Mouse (Mus musculus) kidney, embryonic 14.5 days (tissue): ENCODE measurements around the gene Trub1. TPM values are rescaled to one million over a fixed set of nuclear protein-coding genes. Genes with fewer than 3 reads are reported as not detected.

Experiments used
- ATAC-seq: fragments of 200-750 bp; cut with Nextera tagmentation; 2 replicates; pipeline ENCODE4 v1.8.0; 2017; ENCODE audit warnings: moderate number of reproducible peaks, mild to moderate bottlenecking, moderate TSS enrichment, moderate library complexity; ENCODE audit not compliant: low FRiP score, low TSS enrichment
- H3K27ac ChIP-seq: fragments of 300-500 bp; sonication (generic); 2 replicates; pipeline ENCODE4 v1.5.1; 2014; ENCODE audit warnings: low read depth, mild to moderate bottlenecking, low read length, moderate library complexity, mixed read lengths
- H3K27me3 ChIP-seq: fragments of 300-500 bp; sonication (generic); 2 replicates; pipeline ENCODE4 v1.6.1; 2014; ENCODE audit warnings: mild to moderate bottlenecking, low read length; ENCODE audit not compliant: control insufficient read depth, insufficient read depth
- H3K36me3 ChIP-seq: fragments of 300-500 bp; sonication (generic); 2 replicates; pipeline ENCODE4 v1.6.1; 2014; ENCODE audit warnings: low read length, mixed read lengths; ENCODE audit not compliant: control insufficient read depth, insufficient read depth
- H3K4me1 ChIP-seq: fragments of 300-500 bp; sonication (generic); 2 replicates; pipeline ENCODE4 v1.6.1; 2014; ENCODE audit warnings: low read length, mixed read lengths; ENCODE audit not compliant: control insufficient read depth, insufficient read depth
- H3K4me2 ChIP-seq: fragments of 300-500 bp; sonication (generic); replicated peaks from 2 replicates; pipeline ENCODE4 v1.6.1; 2014; ENCODE audit warnings: low read depth, mild to moderate bottlenecking, low read length
- H3K4me3 ChIP-seq: fragments of 300-500 bp; sonication (generic); 2 replicates; pipeline ENCODE4 v1.5.1; 2014; ENCODE audit warnings: mild to moderate bottlenecking, low read length
- H3K9ac ChIP-seq: fragments of 300-500 bp; sonication (generic); 2 replicates; pipeline ENCODE4 v1.6.1; 2014; ENCODE audit warnings: low read depth, mild to moderate bottlenecking, low read length, moderate library complexity
- H3K9me3 ChIP-seq: fragments of 300-500 bp; sonication (generic); 2 replicates; pipeline ENCODE4 v1.6.1; 2016; ENCODE audit warnings: low read length; ENCODE audit not compliant: control insufficient read depth
- WGBS: fragments of 180-500 bp; shearing (Covaris S2); extraction: QIAGEN DNeasy Blood & Tissue Kit; methylation state at CpG from one replicate; pipeline ENCODE4 v1.1.7; 2014; 5-methylcytosine and 5-hydroxymethylcytosine counted together
- polyA plus RNA-seq: library from polyadenylated mRNA; unstranded; fragments of >200 nt; fragmentation: Nextera tagmentation; extraction: Ambion mirVana; gene quantifications from 2 replicates; pipeline ENCODE4 v1.2.1, GENCODE M21; 2014

The Trub1 gene
- polyA plus RNA-seq, 1 experiment from 2014 or later = 33.9 TPM

GRCm38 (mm10) chr19:57510836-57511235, 58.1 kb downstream of the Trub1 start:
- H3K27me3 ChIP-seq = no peaks in the 10 kb centered on the region
- no peak overlapping the region for H3K27ac ChIP-seq
- H3K9me3 ChIP-seq = no peaks in the 10 kb centered on the region
- H3K4me2 ChIP-seq = no peak overlapping the region
- peaks cover 15% of the 10 kb centered on the region; the same call in 1 of the 2 replicates for H3K4me1 ChIP-seq
- no peaks in the 10 kb centered on the region for H3K36me3 ChIP-seq
- H3K4me3 ChIP-seq = no peak overlapping the region
- no peak overlapping the region for H3K9ac ChIP-seq
- no peak for ATAC-seq
- WGBS = 89% methylated on average over 11 of the region's 11 CpGs

GRCm38 (mm10) chr19:57513123-57513522, 60.4 kb downstream of the Trub1 start:
- Histone ChIP-seq H3K4me3 (no peak overlapping the region), H3K4me1 (0 out of 2 replicates have a peak, but pooled peaks cover 6% of the 10 kb centered on the region), H3K27me3 (no peaks in the 10 kb centered on the region), H3K4me2 (no peak overlapping the region), H3K27ac (no peak overlapping the region), H3K9me3 (no peaks in the 10 kb centered on the region), H3K9ac (no peak overlapping the region), H3K36me3 (no peaks in the 10 kb centered on the region)
- no peak for ATAC-seq
- WGBS = 91% methylated on average over 9 of the region's 9 CpGs

GRCm38 (mm10) chr19:57521721-57522120, 69.0 kb downstream of the Trub1 start:
- ATAC-seq = no peak
- H3K27ac ChIP-seq = no peak overlapping the region

DNA sequence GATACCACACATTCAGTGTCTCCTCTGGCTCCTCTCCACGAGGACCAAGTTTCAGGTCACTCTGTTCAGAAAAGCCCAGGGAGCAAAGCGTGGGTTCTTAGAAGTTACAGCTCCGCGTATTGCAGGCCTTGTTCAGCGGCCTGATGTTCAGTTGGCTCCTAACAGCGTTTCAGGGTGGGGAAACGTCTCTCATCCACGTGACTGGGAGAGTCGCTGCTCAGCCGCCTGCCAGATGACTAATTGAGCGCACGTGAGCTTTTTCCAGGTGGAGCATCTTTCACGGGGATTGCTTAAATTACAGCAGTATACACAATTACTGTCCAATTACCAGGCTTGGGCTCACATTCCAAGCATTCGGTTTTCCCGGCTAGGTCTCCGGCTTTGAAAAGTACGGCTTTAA, 70.7 kb downstream of the Trub1 start:
- no peak overlapping the region for H3K4me2 ChIP-seq
- H3K4me1 ChIP-seq = peaks cover 7% of the 10 kb centered on the region; the same call in 1 of the 2 replicates
- H3K27ac ChIP-seq = no peak overlapping the region
- H3K9me3 ChIP-seq = no peaks in the 10 kb centered on the region
- no peaks in the 10 kb centered on the region for H3K36me3 ChIP-seq
- ATAC-seq = no peak
- no peaks in the 10 kb centered on the region for H3K27me3 ChIP-seq
- no peak overlapping the region for H3K9ac ChIP-seq
- no peak overlapping the region for H3K4me3 ChIP-seq
- WGBS = 66% methylated on average over 17 of the region's 17 CpGs

More at GRCm38 (mm10) chr19:57521721-57522120, 69.0 kb downstream of the Trub1 start:
- Histone ChIP-seq H3K9ac (no peak overlapping the region), H3K27me3 (no peaks in the 10 kb centered on the region), H3K36me3 (no peaks in the 10 kb centered on the region), H3K4me1 (peaks cover 7% of the 10 kb centered on the region; the same call in 1 of the 2 replicates), H3K4me3 (no peak overlapping the region), H3K9me3 (no peaks in the 10 kb centered on the region), H3K4me2 (no peak overlapping the region)

DNA sequence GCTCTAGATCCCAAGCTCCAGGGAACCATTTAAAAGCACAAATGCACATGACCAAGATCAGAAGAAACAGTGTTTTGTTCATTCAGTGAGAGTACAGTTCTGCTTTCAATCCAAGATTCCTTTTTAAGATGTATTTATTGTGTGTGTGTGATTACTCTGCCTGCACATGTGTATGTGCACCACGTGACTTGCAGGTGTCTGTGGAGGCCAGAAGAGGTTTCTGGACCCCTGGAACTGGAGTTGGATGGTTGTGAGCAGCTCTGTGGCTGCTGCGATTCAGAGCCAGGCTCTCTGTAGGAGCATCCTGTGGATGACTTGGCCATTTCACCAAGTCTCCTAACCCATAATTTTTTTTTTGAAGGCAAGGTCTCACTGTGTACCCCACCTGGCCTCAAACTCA, 73.0 kb downstream of the Trub1 start:
- 81% methylated on average over 2 of the region's 2 CpGs for WGBS
- H3K9ac ChIP-seq = no peak overlapping the region
- no peak overlapping the region for H3K4me3 ChIP-seq
- H3K27ac ChIP-seq = no peak overlapping the region
- H3K36me3 ChIP-seq = no peaks in the 10 kb centered on the region
- no peaks in the 10 kb centered on the region for H3K9me3 ChIP-seq
- H3K27me3 ChIP-seq = no peaks in the 10 kb centered on the region
- no peak for ATAC-seq
- H3K4me2 ChIP-seq = no peak overlapping the region
- H3K4me1 ChIP-seq = peaks cover 7% of the 10 kb centered on the region; the same call in 1 of the 2 replicates

DNA sequence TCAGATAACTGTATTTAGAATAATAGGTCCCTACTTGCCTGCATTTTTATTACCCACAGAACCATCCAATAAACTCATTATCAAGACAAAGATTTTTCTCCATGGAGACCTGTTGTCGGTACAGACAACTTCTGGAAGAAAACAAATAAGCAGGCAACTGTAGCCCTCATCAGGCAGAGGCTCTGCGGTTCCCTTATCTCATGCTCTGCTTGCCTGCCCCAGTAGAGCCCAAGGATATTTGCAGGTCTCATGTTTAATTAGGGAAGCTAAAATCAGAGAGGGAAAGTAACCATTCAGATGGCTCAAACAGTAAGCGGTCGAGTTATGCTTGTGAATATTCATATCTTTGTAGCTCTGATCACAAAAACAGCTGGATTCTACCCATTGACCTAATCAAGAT, 77.5 kb downstream of the Trub1 start:
- Histone ChIP-seq H3K4me1 (peaks cover 7% of the 10 kb centered on the region; the same call in 1 of the 2 replicates), H3K4me3 (no peak overlapping the region), H3K9me3 (no peaks in the 10 kb centered on the region), H3K27me3 (no peaks in the 10 kb centered on the region), H3K36me3 (no peaks in the 10 kb centered on the region), H3K4me2 (no peak overlapping the region), H3K27ac (no peak overlapping the region), H3K9ac (no peak overlapping the region)
- no peak for ATAC-seq
- 84% methylated on average over 4 of the region's 4 CpGs for WGBS

- H3K27me3 ChIP-seq = no peaks in the 10 kb centered on the region
- H3K36me3 ChIP-seq = no peaks in the 10 kb centered on the region
- H3K4me1 ChIP-seq = no peaks in the 10 kb centered on the region
- no peak overlapping the region for H3K4me3 ChIP-seq
- ATAC-seq = no peak
- H3K9me3 ChIP-seq = no peaks in the 10 kb centered on the region
- WGBS = 59% methylated on average over 7 of the region's 7 CpGs
- no peak overlapping the region for H3K27ac ChIP-seq
- H3K4me2 ChIP-seq = no peak overlapping the region
- no peak overlapping the region for H3K9ac ChIP-seq
Observed at GRCm38 (mm10) chr19:57534262-57534661, 81.5 kb downstream of the Trub1 start.

DNA sequence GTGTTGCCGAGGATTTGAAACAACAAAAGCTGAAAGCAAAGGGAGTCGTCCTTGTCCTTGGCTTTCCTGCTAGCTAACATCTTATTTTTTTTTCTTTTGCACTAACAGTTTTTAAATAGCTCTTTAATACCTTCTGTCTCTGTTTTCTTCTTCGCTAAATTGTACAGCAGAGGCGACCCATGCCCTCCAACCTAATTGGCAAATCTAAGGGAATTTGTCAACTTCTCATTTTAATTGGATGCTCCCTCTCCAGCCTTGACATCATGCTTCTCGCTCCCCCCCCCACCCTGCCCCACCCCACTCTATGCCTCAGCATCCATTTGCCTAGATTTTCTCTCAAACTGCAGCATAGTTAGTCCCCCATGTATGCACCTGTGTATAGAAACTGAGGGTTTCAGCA, 83.8 kb downstream of the Trub1 start:
- H3K4me1 ChIP-seq = no peaks in the 10 kb centered on the region
- no peak overlapping the region for H3K27ac ChIP-seq
- no peak overlapping the region for H3K4me3 ChIP-seq
- no peaks in the 10 kb centered on the region for H3K36me3 ChIP-seq
- ATAC-seq = no peak
- H3K4me2 ChIP-seq = no peak overlapping the region
- no peaks in the 10 kb centered on the region for H3K9me3 ChIP-seq
- H3K9ac ChIP-seq = no peak overlapping the region
- no peaks in the 10 kb centered on the region for H3K27me3 ChIP-seq
- 56% methylated on average over 5 of the region's 5 CpGs for WGBS

- no peaks in the 10 kb centered on the region for H3K36me3 ChIP-seq
- no peaks in the 10 kb centered on the region for H3K9me3 ChIP-seq
- no peak overlapping the region for H3K27ac ChIP-seq
- no peaks in the 10 kb centered on the region for H3K4me1 ChIP-seq
- no peak overlapping the region for H3K4me3 ChIP-seq
- 77% methylated on average over 7 of the region's 7 CpGs for WGBS
- H3K4me2 ChIP-seq = no peak overlapping the region
- no peak overlapping the region for H3K9ac ChIP-seq
- H3K27me3 ChIP-seq = no peaks in the 10 kb centered on the region
- no peak for ATAC-seq
Observed at GRCm38 (mm10) chr19:57537510-57538182, 84.9 kb downstream of the Trub1 start.
